Mouse (Mus musculus): Measurements from ENCODE around the gene Gm7361. TPM values are rescaled to one million over a fixed set of nuclear protein-coding genes. Genes with fewer than 3 reads are reported as not detected.

Gm7361 gene
- polyA plus RNA-seq, 1 experiment from 2014 or later: not detected

Other genes with a start within 250 kb of the Gm7361 start
- gene Gm5862, start 234.8 kb upstream of the Gm7361 start, polyA plus RNA-seq (2016; fragmentation: Nextera tagmentation; extraction: Ambion mirVana): not detected in 2 replicates
- gene Speer4a, start 218.1 kb upstream of the Gm7361 start, polyA plus RNA-seq (2016; fragmentation: Nextera tagmentation; extraction: Ambion mirVana): not detected in 2 replicates
- gene Gm7347, start 199.1 kb upstream of the Gm7361 start, polyA plus RNA-seq (2016; fragmentation: Nextera tagmentation; extraction: Ambion mirVana): not detected in 2 replicates
- not detected in 2 replicates for gene Gm10471, start 168.4 kb upstream of the Gm7361 start, polyA plus RNA-seq (2016; fragmentation: Nextera tagmentation; extraction: Ambion mirVana)
- gene 5031410I06Rik, start 152.3 kb upstream of the Gm7361 start, polyA plus RNA-seq (2016; fragmentation: Nextera tagmentation; extraction: Ambion mirVana): 0.10 TPM in 1 of 2 replicates, not detected in the other
- 0.14 TPM in 1 of 2 replicates, not detected in the other for gene Gm10220, start 136.3 kb upstream of the Gm7361 start, polyA plus RNA-seq (2016; fragmentation: Nextera tagmentation; extraction: Ambion mirVana)